Mouse (Mus musculus) heart, adult 2 months (tissue): Measurements from ENCODE around the gene Pard3.

Experiments
- CTCF ChIP-seq: fragments of 200-600 bp; IDR thresholded peaks from 2 replicates; pipeline ENCODE4 v1.8.1; 2022; ENCODE audit warnings: antibody characterized with exemption, mild to moderate bottlenecking, moderate library complexity
- POLR2A ChIP-seq: fragments of 200-500 bp; IDR thresholded peaks from 2 replicates; pipeline ENCODE4 v1.6.1; 2011; ENCODE audit warnings: mild to moderate bottlenecking, low read depth, low read length, control low read depth; ENCODE audit not compliant: insufficient read depth

- TF ChIP-seq CTCF (no peak), POLR2A (no peak)
Observed at GRCm38 (mm10) chr8:127511341-127511740, 447.6 kb downstream of the Pard3 start.
